Mouse (Mus musculus) hindlimb bud, embryonic 11.5 days (tissue): Measurements from ENCODE around the gene Acot4.
"Not testable (repeated sequence)": the region's sequence is repeated elsewhere in the genome, so short reads cannot be mapped to it uniquely, and the experiment has no call there.

Source experiments
- DNase-seq: peaks from one replicate; pipeline ENCODE4 v3.0.0-alpha.2; 2012; ENCODE audit warnings: low read depth, low spot score; ENCODE audit errors: extremely low spot score

Gene Acot4

GRCm38 (mm10) chr12:84030659-84031332, 7.4 kb upstream of the Acot4 start:
- no peak for DNase-seq

DNA sequence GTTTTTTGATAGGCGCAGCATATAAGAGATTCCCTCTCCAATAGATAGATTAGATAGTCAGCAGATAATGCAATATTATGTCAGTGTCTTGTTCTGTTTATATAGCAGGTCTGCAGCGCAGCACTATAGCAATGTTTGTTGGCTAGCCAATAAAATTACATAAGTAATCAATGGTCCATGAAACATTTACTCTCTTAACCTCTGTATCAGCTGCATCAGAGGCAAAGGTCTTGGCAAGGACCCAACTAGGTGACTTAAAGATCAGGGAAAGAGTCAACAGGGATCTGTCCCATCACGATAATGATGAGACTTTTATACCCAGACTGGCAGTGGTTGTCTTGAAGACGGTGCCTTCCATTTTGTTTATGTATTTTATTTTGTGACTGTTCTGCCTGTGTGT, 5.3 kb upstream of the Acot4 start:
- no peak for DNase-seq

DNA sequence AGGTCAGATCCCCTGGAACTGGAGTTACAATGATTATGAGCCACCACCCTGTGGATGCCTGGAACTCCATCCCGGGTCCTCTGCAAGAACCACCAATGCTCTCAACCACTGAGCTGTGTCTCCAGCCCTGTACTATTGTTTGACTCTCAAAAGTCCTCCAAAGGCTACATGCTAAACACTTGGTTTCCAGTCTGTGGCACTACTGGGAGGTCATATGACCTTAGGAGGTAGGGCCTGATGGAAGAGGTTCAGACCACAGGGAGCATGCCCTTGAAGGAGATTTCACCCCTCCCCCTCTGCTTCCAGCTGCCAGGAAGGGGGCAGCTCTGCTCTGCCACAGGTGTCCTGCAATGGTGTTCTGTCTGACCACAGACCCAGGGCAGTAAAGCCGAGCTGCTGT, 4.9 kb upstream of the Acot4 start:
- DNase-seq: not testable (repeated sequence)

DNA sequence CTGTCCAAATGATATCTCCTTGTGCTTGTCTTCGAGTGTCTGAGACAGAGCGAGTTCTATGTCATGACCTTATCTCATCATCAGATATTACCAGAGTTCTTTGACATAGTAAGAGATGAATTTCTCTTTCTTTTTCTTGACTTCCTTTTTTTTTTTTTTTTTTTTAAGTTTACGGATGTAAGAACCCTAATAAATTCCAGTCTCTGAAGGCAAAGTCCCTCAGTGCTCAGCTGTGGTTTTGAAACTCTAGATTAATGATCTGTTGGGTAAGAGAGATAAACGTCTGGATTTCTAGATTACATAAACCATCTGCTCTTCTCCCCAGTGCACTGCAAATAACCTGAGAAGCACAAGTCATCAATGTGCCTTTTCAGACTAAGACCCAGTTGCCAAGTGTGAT, 4.1 kb upstream of the Acot4 start:
- DNase-seq: no peak

DNA sequence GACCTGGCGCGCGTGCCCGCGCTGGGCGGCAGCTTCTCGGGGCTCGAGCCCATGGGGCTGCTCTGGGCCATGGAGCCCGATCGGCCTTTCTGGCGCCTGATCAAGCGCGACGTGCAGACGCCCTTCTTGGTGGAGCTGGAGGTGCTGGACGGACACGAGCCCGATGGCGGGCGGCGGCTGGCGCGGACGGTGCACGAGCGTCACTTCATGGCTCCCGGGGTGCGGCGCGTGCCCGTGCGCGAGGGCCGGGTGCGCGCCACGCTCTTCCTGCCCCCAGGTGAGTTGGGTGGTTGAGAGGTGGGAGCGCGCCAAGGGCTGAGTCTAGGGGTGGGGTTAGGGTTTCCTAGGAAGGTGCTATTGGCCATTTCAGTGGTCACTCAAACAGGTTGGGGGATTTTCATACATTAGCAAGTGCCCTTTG, 522 bp downstream of the Acot4 start, which contains the start of gene Gm49366:
Gene Gm49366, plus strand, starts transcription at position 245 of the 421 bp plus-strand sequence.
- not testable (repeated sequence) for DNase-seq

DNA sequence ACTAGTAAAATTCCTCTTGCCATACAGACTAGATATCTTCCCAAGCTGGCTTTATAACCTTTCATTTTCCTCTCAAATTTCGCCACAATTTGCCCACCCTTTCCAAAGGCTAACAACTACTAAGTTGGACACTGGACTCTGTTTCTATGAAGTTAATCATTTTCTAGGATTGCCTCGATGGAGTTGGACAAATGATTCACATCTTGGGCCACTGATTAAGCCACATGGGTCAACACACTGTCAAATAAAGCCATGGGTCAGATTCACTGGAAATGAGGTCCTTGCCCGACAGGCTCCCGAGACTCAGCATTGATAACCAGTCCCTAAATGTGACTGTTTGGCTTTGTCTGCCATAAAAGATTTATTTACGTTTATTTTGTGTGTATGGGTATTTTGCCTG, 4.1 kb downstream of the Acot4 start:
- no peak for DNase-seq

DNA sequence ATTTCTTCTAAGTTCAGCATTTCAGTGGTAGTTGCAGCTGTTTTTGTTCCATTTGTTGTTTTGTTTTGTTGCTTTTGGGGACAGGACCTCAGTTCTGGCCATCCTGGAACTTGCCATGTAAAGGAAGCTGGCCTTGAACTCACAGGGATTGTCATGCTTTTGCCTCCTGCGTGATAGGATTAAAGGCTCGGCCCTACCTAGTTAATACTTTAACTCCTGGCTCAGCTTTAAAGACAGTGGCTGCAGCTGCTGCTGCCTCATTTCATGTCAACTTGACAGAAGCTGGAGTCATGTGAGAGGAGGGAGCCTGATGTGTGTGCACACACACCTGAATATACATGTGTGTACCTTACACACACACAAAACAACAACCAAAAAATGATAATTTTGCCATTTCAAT, 5.9 kb downstream of the Acot4 start:
- no peak for DNase-seq

DNA sequence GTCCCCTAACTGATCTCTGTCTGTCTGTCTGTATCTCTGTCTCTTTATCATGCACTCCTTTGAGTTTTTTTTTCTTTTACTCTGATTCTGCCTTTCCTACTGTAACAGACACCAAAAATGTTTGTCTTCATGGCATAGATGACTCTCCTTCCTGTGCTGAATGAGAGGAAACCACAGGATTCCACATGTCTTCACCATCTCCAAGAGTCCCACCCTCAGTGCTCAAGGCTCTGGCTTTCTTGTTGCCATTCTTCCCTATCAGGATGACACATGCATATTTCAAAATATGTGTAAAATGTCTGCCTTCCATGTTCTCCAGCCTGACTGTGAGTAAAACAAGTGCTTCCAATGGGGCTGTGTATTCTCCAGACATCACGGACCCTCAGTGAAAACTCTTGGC, 8.7 kb downstream of the Acot4 start:
- no peak for DNase-seq

DNA sequence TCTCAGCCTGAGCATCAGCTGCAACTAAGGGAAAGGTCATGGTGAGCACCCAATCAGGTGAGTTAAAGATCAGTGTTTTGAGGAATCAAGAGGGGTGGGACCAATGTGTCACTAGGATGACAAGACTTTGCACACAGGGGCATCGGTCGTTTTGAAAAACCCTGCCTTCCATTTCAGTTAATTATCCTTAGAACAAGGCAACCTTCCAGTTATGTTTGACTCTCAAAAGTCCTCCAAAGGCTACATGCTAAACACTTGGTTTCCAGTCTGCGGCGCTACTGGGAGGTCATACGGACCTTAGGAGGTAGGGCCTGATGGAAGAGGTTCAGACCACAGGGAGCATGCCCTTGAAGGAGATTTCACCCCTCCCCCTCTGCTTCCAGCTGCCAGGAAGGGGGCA, 12.6 kb downstream of the Acot4 start:
- not testable (repeated sequence) for DNase-seq

DNA sequence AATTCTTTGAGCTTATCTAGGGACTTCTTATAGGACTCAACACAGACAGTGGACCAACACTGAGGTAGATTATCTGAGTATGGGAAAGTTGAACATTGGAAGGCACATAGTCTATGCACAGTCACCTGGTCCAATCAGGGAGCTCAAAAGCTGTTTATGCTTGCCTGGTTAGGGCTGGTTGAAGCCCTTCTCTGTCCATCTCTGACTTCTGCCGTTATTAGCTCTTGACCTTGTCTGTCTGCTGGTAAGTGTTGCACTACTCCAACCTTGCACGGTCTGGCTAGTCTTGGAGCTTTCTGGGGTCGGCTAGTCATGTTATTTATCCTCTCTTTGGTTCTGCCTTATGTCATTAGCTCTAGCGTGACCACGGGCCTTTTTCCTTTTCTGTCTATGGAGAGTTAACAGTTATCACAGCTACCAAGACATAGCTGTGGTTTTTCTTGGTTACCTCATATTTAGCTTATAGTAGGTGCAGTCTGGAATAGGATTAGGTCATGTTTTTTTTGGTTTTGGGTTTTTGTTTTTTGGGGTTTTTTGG, 13.8 kb downstream of the Acot4 start, which contains the start of gene Acot3:
Gene Acot3, plus strand, starts transcription at position 208 of the 538 bp plus-strand sequence.
- no peak for DNase-seq

- no peak for DNase-seq
Observed at GRCm38 (mm10) chr12:84052609-84053008, 14.4 kb downstream of the Acot4 start.

GRCm38 (mm10) chr12:84053173-84053572, 15.0 kb downstream of the Acot4 start:
- DNase-seq: no peak

GRCm38 (mm10) chr12:84053679-84054391, 15.7 kb downstream of the Acot4 start:
- DNase-seq: no peak

- no peak for DNase-seq
Observed at GRCm38 (mm10) chr12:84060946-84061345, 22.8 kb downstream of the Acot4 start.

- no peak for DNase-seq
Observed at GRCm38 (mm10) chr12:84062336-84062735, 24.2 kb downstream of the Acot4 start.

DNA sequence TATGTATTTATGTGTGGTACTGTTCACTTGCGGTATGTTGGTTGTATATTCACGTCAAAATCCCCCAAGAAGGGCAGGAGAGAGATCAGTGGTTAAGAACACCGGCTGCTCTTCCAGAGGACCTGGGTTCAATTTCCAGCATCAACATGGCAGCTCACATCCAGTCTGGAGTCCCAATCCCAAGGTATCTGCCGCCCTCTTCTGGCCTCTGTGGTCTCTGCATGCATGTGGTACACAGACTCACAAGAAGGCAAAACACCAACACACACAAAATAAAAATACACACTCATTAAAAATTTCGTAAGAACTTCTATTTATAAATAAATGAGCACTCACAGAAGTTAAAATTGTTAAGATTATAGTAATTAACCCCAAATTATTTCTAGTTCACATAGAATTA, 25.0 kb downstream of the Acot4 start:
- DNase-seq: no peak

DNA sequence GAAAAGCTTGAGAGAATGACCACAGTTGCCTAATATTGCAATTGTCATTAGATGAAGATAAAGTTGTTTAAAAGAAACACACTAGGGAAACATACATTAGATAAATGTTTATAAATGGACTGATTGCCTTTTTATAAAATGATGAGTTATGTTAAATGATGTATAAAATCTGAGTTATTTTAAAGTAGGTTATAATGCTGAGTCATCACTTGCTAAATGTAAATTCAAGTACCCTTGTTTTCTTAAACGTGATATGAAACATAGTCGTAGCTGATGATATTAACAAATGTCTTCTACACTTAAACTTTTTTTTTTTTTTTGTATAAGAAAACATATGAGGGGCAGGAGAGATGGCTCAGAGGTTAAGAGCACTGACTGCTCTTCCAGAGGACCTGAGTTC, 25.7 kb downstream of the Acot4 start:
- DNase-seq: no peak

DNA sequence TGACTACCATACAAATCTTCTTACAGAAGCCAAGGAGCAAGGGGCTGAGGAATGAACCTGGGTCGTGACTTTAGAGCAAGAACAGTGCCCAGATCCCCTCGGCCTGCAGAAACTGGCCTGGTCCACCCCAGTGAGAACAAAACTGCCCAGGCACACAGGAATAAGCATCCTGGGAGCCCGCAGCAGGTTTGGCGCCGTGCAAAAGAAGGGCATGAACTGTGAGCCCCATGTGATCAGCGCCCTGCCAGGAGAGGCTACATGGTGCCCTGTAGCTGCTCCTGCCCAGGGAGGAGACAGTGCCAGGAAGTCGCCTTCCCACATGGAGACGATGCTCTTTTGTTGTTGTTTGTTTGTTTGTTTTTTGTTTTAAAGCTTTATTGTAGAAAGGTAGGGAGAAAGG, 26.4 kb downstream of the Acot4 start:
- DNase-seq: no peak

DNA sequence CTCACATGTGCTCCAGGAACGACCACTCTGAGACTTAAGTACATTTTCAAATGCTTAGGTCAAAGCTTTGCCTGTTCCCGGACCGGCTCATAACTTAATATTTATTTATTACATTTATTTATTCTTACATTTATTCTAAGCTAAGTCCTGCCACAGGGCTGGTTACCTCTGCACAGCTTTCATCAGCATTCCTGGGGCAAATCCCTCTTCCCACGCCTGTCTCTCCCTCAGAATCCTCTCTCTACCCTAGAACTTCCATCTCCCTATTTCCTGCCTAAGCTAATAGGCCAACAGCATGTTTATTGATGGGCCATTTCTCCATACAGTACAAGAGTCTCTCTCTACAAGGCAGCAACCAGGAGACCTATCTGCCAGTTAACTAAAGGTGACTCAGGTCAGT, 29.6 kb downstream of the Acot4 start:
- DNase-seq: no peak

GRCm38 (mm10) chr12:84068296-84068695, 30.1 kb downstream of the Acot4 start:
- DNase-seq: no peak

DNA sequence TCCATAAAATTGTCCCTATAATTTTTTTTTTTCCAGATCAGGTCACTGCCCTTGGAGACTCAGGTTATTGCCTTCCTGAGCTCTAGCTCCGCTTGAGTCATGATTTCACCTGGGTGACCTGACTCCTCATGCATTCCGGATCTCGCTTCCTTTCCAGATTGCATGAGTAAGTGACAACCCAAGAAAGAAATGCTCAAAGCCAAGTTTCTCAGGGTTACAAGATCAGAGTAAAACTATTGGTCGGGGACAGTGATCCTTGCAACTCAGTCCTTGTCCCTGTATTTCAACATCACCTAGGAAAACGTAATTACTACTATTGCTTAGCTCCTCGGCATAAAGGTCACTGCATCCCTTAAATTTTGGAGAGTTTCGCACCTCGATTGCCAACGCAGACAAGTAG, 30.8 kb downstream of the Acot4 start, which contains the start of gene Acot5:
Gene Acot5, plus strand, starts transcription at position 340 of the 400 bp plus-strand sequence.
- no peak for DNase-seq

DNA sequence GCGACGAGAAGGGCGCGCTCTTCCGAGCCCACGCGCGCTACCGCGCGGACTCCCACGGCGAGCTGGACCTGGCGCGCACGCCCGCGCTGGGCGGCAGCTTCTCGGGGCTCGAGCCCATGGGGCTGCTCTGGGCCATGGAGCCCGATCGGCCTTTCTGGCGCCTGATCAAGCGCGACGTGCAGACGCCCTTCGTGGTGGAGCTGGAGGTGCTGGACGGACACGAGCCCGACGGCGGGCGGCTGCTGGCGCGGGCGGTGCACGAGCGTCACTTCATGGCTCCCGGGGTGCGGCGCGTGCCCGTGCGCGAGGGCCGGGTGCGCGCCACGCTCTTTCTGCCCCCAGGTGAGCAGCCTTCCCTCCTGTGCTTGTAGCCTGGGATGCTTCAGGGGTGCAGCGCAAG, 31.4 kb downstream of the Acot4 start:
- DNase-seq: not testable (repeated sequence)
